In genomic region chr11:40428858-40429257, GRCm38 (mm10) we compare ENCODE assay signal across 19 mouse cellular contexts.
"Had no signal": no experiment of that assay in that cellular context is flagged by ENCODE, and none has a peak within 500 bp of the region (broad histone marks: within the 10 kb centered on the region; RNA-seq: fewer than 3 reads in every experiment).

No protein-coding gene starts in this region.

- H3K9me3 ChIP-seq: kidney, embryonic 15.5 days; liver, embryonic 13.5 days; midbrain, embryonic 12.5 days; stomach, embryonic 15.5 days had no signal

- DNase-seq: kidney, adult 8-10 months; kidney, postnatal 10 days; kidney, postnatal 36 days; layer of hippocampus, postnatal 36 days; liver, embryonic 13.5 days; lung, adult 2 months; lung, postnatal 14 days; lung, postnatal 4 days; right cerebral cortex, postnatal 14 days; right cerebral cortex, postnatal 4 days; spleen, adult 18-20 months; thymus, postnatal 25 days had no signal

- H3K27me3 ChIP-seq: kidney, embryonic 15.5 days; liver, embryonic 13.5 days; midbrain, embryonic 12.5 days; neural tube, embryonic 13.5 days; stomach, embryonic 15.5 days had no signal

- H3K4me1 ChIP-seq: kidney, embryonic 15.5 days; liver, embryonic 13.5 days; midbrain, embryonic 12.5 days; neural tube, embryonic 13.5 days; stomach, embryonic 15.5 days had no signal

- H3K4me3 ChIP-seq: kidney, embryonic 15.5 days; left cerebral cortex, adult 2 months; liver, embryonic 13.5 days; midbrain, embryonic 12.5 days; myocyte; neural tube, embryonic 13.5 days; stomach, embryonic 15.5 days had no signal

- H3K9ac ChIP-seq: kidney, embryonic 15.5 days; liver, embryonic 13.5 days; midbrain, embryonic 12.5 days; neural tube, embryonic 13.5 days; stomach, embryonic 15.5 days had no signal

- H3K36me3 ChIP-seq: kidney, embryonic 15.5 days; liver, embryonic 13.5 days; midbrain, embryonic 12.5 days; neural tube, embryonic 13.5 days; stomach, embryonic 15.5 days had no signal

- H3K27ac ChIP-seq: kidney, embryonic 15.5 days; left cerebral cortex, adult 2 months; liver, embryonic 13.5 days; midbrain, embryonic 12.5 days; neural tube, embryonic 13.5 days; stomach, embryonic 15.5 days had no signal

- H3K4me2 ChIP-seq: kidney, embryonic 15.5 days; liver, embryonic 13.5 days; midbrain, embryonic 12.5 days; neural tube, embryonic 13.5 days; stomach, embryonic 15.5 days had no signal

- ATAC-seq: midbrain, embryonic 16.5 days had no signal
